12 mouse cellular contexts compared by ENCODE assay signal in the genomic region with DNA sequence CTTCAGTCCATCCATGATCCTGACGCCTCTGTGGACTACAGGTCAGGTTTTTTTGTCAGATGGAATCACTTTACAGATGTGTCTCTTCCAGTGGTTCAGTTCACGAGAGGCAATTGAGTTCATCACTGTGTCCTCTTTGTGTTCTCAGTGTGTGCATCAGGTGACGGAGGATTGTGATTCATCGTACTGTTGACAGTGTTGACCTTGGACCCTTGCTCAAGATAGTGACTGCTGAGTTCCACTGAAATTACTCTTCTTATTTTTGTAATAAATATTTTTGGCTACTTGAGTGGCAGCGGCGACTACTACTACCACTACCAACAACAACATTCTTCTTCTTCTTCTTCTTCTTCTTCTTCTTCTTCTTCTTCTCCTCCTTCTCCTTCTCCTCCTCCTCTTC.
"Had no signal": no experiment of that assay in that cellular context is flagged by ENCODE, and none has a peak within 500 bp of the region (broad histone marks: within the 10 kb centered on the region; RNA-seq: fewer than 3 reads in every experiment).

No protein-coding gene starts in this region.

- DNase-seq: left cerebral cortex, postnatal 4 days; liver; liver, embryonic 13.5 days; liver, postnatal 0 days; lung, adult 18-20 months; lung, adult 2 months; lung, embryonic 14.5 days; lung, postnatal 10 days; lung, postnatal 14 days; lung, postnatal 36 days; lung, postnatal 4 days; midbrain, embryonic 14.5 days had no signal
